Mouse (Mus musculus) hindbrain, postnatal 0 days (tissue): ENCODE data around the gene 6030408B16Rik. TPM values are rescaled to one million over a fixed set of nuclear protein-coding genes. Genes with fewer than 3 reads are reported as not detected.

Experiments used
- ATAC-seq: fragments of 200-750 bp; cut with Nextera tagmentation; 2 replicates; pipeline ENCODE4 v1.8.0; 2017; ENCODE audit warnings: mild to moderate bottlenecking, moderate TSS enrichment, moderate library complexity
- DNase-seq: peaks from one replicate; pipeline ENCODE4 v3.0.0-alpha.2; 2015; ENCODE audit warnings: low spot score
- H3K27ac ChIP-seq: fragments of 300-500 bp; sonication (generic); 2 replicates; pipeline ENCODE4 v1.5.1; 2014; ENCODE audit warnings: mild to moderate bottlenecking
- H3K27me3 ChIP-seq: fragments of 300-500 bp; sonication (generic); 2 replicates; pipeline ENCODE4 v1.6.1; 2014; ENCODE audit warnings: low read length, mixed read lengths; ENCODE audit not compliant: insufficient read depth
- H3K36me3 ChIP-seq: fragments of 300-500 bp; sonication (generic); 2 replicates; pipeline ENCODE4 v1.6.1; 2014; ENCODE audit warnings: low read length, mixed read lengths; ENCODE audit not compliant: insufficient read depth
- H3K4me1 ChIP-seq: fragments of 300-500 bp; sonication (generic); 2 replicates; pipeline ENCODE4 v1.6.1; 2014; ENCODE audit warnings: antibody characterized with exemption, low read length, mixed read lengths; ENCODE audit not compliant: insufficient read depth
- H3K4me2 ChIP-seq: fragments of 300-500 bp; sonication (generic); 2 replicates; pipeline ENCODE4 v1.6.1; 2014; ENCODE audit warnings: low read depth, mild to moderate bottlenecking, low read length, moderate library complexity, mixed read lengths
- H3K4me3 ChIP-seq: fragments of 300-500 bp; sonication (generic); 2 replicates; pipeline ENCODE4 v1.5.1; 2014; ENCODE audit warnings: low read length
- H3K9ac ChIP-seq: fragments of 300-500 bp; sonication (generic); replicated peaks from 2 replicates; pipeline ENCODE4 v1.6.1; 2014; ENCODE audit warnings: mild to moderate bottlenecking, low read length, moderate library complexity, mixed read lengths
- H3K9me3 ChIP-seq: fragments of 300-500 bp; sonication (generic); 2 replicates; pipeline ENCODE4 v1.6.1; 2016; ENCODE audit warnings: low read length, mixed read lengths
- CTCF ChIP-seq: IDR thresholded peaks from 2 replicates; pipeline ENCODE4 v1.5.1; 2016; ENCODE audit warnings: antibody characterized with exemption, control low read depth, low read depth
- WGBS: fragments of 180-500 bp; shearing (Covaris S2); extraction: QIAGEN DNeasy Blood & Tissue Kit; methylation state at CpG from one replicate; pipeline ENCODE4 v1.1.7; 2014; 5-methylcytosine and 5-hydroxymethylcytosine counted together
- polyA plus RNA-seq: library from polyadenylated mRNA; unstranded; fragments of >200 nt; fragmentation: Nextera tagmentation; extraction: Ambion mirVana; gene quantifications from 2 replicates; pipeline ENCODE4 v1.2.1, GENCODE M21; 2015
- total RNA-seq: library from RNA; depleted of rRNA; stranded (reverse); fragments of >200 nt; gene quantifications from 2 replicates; pipeline ENCODE4 v1.2.3, GENCODE M21; 2014; rRNA removed

6030408B16Rik gene
- total and polyA plus RNA-seq, 2 experiments from 2014 or later, result 0.15 TPM; not detected in 1

GRCm38 (mm10) chr15:101336474-101337174, 43.6 kb downstream of the 6030408B16Rik start:
- no peak for DNase-seq
- H3K36me3 ChIP-seq, result no peaks in the 10 kb centered on the region
- TF ChIP-seq CTCF, result no peak
- 47% methylated on average over 24 of the region's 24 CpGs for WGBS
- H3K4me1 ChIP-seq, result no peaks in the 10 kb centered on the region
- H3K9me3 ChIP-seq, result no peaks in the 10 kb centered on the region
- H3K27ac ChIP-seq, result no peak overlapping the region
- no peaks in the 10 kb centered on the region for H3K27me3 ChIP-seq
- no peak overlapping the region for H3K9ac ChIP-seq
- no peak for ATAC-seq
- H3K4me2 ChIP-seq, result no peak overlapping the region
- H3K4me3 ChIP-seq, result no peak overlapping the region

- Histone ChIP-seq H3K9ac (no peak overlapping the region), H3K4me1 (no peaks in the 10 kb centered on the region), H3K4me3 (no peak overlapping the region), H3K27me3 (no peaks in the 10 kb centered on the region), H3K9me3 (no peaks in the 10 kb centered on the region), H3K36me3 (no peaks in the 10 kb centered on the region), H3K4me2 (no peak overlapping the region), H3K27ac (no peak overlapping the region)
- ATAC-seq, result no peak
- no peak for DNase-seq
- no peak for TF ChIP-seq CTCF
- WGBS, result 65% methylated on average over 4 of the region's 4 CpGs
Measured at GRCm38 (mm10) chr15:101338359-101338758, 45.3 kb downstream of the 6030408B16Rik start.

GRCm38 (mm10) chr15:101339537-101339936, 46.5 kb downstream of the 6030408B16Rik start:
- Histone ChIP-seq H3K4me3 (no peak overlapping the region), H3K9me3 (no peaks in the 10 kb centered on the region), H3K4me2 (no peak overlapping the region), H3K27me3 (no peaks in the 10 kb centered on the region), H3K9ac (no peak overlapping the region), H3K27ac (no peak overlapping the region), H3K4me1 (no peaks in the 10 kb centered on the region), H3K36me3 (no peaks in the 10 kb centered on the region)
- peak; percentile 98 for TF ChIP-seq CTCF
- DNase-seq (peak; percentile 94), ATAC-seq (peak; percentile 94)
- WGBS, result 0% methylated on average over 2 of the region's 2 CpGs

- Histone ChIP-seq H3K9me3 (no peaks in the 10 kb centered on the region), H3K4me2 (no peak overlapping the region), H3K36me3 (no peaks in the 10 kb centered on the region), H3K9ac (no peak overlapping the region), H3K27ac (no peak overlapping the region), H3K4me3 (no peak overlapping the region), H3K4me1 (no peaks in the 10 kb centered on the region), H3K27me3 (no peaks in the 10 kb centered on the region)
- no peak for ATAC-seq
- no peak for DNase-seq
- 59% methylated on average over 5 of the region's 5 CpGs for WGBS
- peak; percentile 60 for TF ChIP-seq CTCF
Measured at GRCm38 (mm10) chr15:101341797-101342515, 48.9 kb downstream of the 6030408B16Rik start.

Other genes starting within 250 kb of the 6030408B16Rik start
- not detected in 2 replicates for gene Gm47841, start 245.8 kb upstream of the 6030408B16Rik start, total RNA-seq
- not detected in 2 replicates for gene Gm47841, start 245.8 kb upstream of the 6030408B16Rik start, polyA plus RNA-seq
- gene Fignl2, start 214.6 kb upstream of the 6030408B16Rik start, total RNA-seq, result 2.3 and 4.0 TPM in 2 replicates
- gene Fignl2, start 214.6 kb upstream of the 6030408B16Rik start, polyA plus RNA-seq, result 0.10 and 0.11 TPM in 2 replicates
- not detected in 2 replicates for gene Ankrd33, start 177.5 kb upstream of the 6030408B16Rik start, total RNA-seq
- not detected in 2 replicates for gene Ankrd33, start 177.5 kb upstream of the 6030408B16Rik start, polyA plus RNA-seq
- gene Acvrl1, start 164.7 kb upstream of the 6030408B16Rik start, total RNA-seq, result 16.8 and 21.6 TPM in 2 replicates
- 7.0 and 7.3 TPM in 2 replicates for gene Acvrl1, start 164.7 kb upstream of the 6030408B16Rik start, polyA plus RNA-seq
- gene Acvr1b, start 119.1 kb upstream of the 6030408B16Rik start, total RNA-seq, result 74.5 and 86.2 TPM in 2 replicates
- gene Acvr1b, start 119.1 kb upstream of the 6030408B16Rik start, polyA plus RNA-seq, result 14.0 and 14.6 TPM in 2 replicates
- gene Grasp, start 69.0 kb upstream of the 6030408B16Rik start, total RNA-seq, result 6.7 and 8.7 TPM in 2 replicates
- 1.5 and 1.6 TPM in 2 replicates for gene Grasp, start 69.0 kb upstream of the 6030408B16Rik start, polyA plus RNA-seq
- 9.3 and 10.3 TPM in 2 replicates for gene Nr4a1, start 38.9 kb upstream of the 6030408B16Rik start, total RNA-seq
- 5.3 and 6.5 TPM in 2 replicates for gene Nr4a1, start 38.9 kb upstream of the 6030408B16Rik start, polyA plus RNA-seq
- 44.1 and 52.3 TPM in 2 replicates for gene Atg101, start 8.9 kb upstream of the 6030408B16Rik start, total RNA-seq
- gene Atg101, start 8.9 kb upstream of the 6030408B16Rik start, polyA plus RNA-seq, result 69.1 and 75.3 TPM in 2 replicates
- gene Krt80, start 77.0 kb downstream of the 6030408B16Rik start, total RNA-seq, result 0.43 and 1.2 TPM in 2 replicates
- 0.30 and 0.33 TPM in 2 replicates for gene Krt80, start 77.0 kb downstream of the 6030408B16Rik start, polyA plus RNA-seq
- gene Krt7, start 117.8 kb downstream of the 6030408B16Rik start, total RNA-seq, result 0.40 and 0.73 TPM in 2 replicates
- gene Krt7, start 117.8 kb downstream of the 6030408B16Rik start, polyA plus RNA-seq, result 0.84 and 0.95 TPM in 2 replicates
- 0.75 and 1.5 TPM in 2 replicates for gene Krt87, start 145.6 kb downstream of the 6030408B16Rik start, total RNA-seq
- 0.69 and 0.96 TPM in 2 replicates for gene Krt87, start 145.6 kb downstream of the 6030408B16Rik start, polyA plus RNA-seq
- gene Krt88, start 154.5 kb downstream of the 6030408B16Rik start, total RNA-seq, result not detected in 2 replicates
- 0.16 TPM in 1 of 2 replicates, not detected in the other for gene Krt88, start 154.5 kb downstream of the 6030408B16Rik start, polyA plus RNA-seq
- not detected in 2 replicates for gene Krt81, start 170.5 kb downstream of the 6030408B16Rik start, total RNA-seq
- 0.09 TPM in 1 of 2 replicates, not detected in the other for gene Krt81, start 170.5 kb downstream of the 6030408B16Rik start, polyA plus RNA-seq
- gene Krt86, start 180.3 kb downstream of the 6030408B16Rik start, total RNA-seq, result 0.05 TPM in 1 of 2 replicates, not detected in the other
- 0.26 and 0.34 TPM in 2 replicates for gene Krt86, start 180.3 kb downstream of the 6030408B16Rik start, polyA plus RNA-seq
- not detected in 2 replicates for gene Krt83, start 198.3 kb downstream of the 6030408B16Rik start, total RNA-seq
- gene Krt83, start 198.3 kb downstream of the 6030408B16Rik start, polyA plus RNA-seq, result not detected in 2 replicates
- gene Gm49425, start 224.0 kb downstream of the 6030408B16Rik start, total RNA-seq, result not detected in 2 replicates
- gene Gm49425, start 224.0 kb downstream of the 6030408B16Rik start, polyA plus RNA-seq, result not detected in 2 replicates
- gene Krt84, start 239.6 kb downstream of the 6030408B16Rik start, total RNA-seq, result not detected in 2 replicates
- gene Krt84, start 239.6 kb downstream of the 6030408B16Rik start, polyA plus RNA-seq, result not detected in 2 replicates